Mouse (Mus musculus) spleen, adult 18-20 months (tissue): ENCODE measurements around the gene Ccdc71.

Experiments used
- DNase-seq, 2 experiments: peaks; one replicate each; pipeline ENCODE4 v3.0.0; 2022; ENCODE audit warnings: mixed read lengths in 2 of 2

Gene Ccdc71

GRCm38 (mm10) chr9:108459939-108460318 lies 398 bp upstream of the Ccdc71 start:
- no peak for DNase-seq

- DNase-seq = no peak
Observed at GRCm38 (mm10) chr9:108461181-108461631, 879 bp downstream of the Ccdc71 start, which contains the start of gene Klhdc8b. TSS of gene Klhdc8b (minus strand) at chr9:108461581.

GRCm38 (mm10) chr9:108461675-108462074 lies 1.3 kb downstream of the Ccdc71 start:
- DNase-seq = no peak

DNA sequence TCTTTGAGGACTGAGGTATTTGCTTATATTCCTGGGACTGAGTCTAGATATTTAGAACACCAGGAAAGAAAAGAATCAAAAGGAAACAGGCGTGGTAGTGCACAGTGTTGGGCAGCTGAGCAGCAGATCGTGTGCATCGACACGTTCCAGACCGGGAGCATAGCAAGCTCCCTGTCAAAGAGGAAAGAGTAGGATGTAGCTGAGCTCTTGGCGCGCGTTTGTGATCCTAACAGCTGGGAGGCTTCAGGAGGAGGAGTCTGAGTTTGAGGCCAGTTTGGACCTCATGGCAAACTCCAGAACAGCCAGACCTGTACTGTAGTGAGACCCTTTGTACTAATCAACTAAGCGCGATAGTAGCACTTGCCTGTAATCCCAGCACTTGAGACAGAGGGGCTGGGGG lies 1.9 kb downstream of the Ccdc71 start:
- no peak for DNase-seq

- no peak for DNase-seq
Observed at GRCm38 (mm10) chr9:108463713-108464112, 3.4 kb downstream of the Ccdc71 start.

DNA sequence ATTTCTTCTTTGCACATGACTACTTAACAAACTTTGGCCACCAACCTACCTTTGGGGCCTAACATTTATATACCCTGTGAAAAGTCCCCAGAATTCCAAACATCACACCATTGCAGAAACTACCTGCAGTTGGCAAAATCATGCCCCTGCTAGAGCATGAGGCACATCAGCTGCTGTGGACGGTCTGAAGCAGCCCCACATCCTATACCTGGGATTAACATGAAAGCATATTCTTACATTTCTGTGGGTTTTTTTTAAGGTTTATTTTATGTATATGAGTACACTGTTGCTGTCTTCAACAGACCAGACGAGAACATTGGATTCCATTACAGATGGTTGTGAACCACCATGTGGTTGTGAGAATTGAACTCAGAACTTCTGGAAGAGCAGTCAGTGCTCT lies 5.9 kb downstream of the Ccdc71 start:
- DNase-seq = no peak

DNA sequence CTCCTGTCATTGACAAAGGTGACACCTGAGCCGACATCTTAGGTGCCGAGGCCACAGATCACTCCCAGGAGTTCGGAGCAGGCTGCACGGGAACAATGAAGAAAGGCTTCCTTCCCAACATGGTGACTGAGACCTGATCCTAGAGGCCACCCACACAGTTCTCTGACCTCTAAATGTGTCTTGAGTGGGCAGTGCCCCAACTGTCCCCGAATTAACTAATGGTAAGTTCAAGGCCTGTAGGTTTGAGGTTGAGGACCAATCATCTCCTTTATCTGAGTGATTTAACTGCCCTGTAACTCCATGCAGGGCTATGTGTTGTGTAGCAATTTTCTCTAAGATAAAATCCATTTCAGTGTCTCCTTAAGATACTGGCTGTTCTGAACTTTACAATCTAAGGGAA lies 9.1 kb downstream of the Ccdc71 start:
- DNase-seq = no peak

- no peak for DNase-seq
Observed at GRCm38 (mm10) chr9:108469845-108470244, 9.5 kb downstream of the Ccdc71 start.

GRCm38 (mm10) chr9:108474528-108474927 lies 14.2 kb downstream of the Ccdc71 start:
- DNase-seq = no peak

- no peak for DNase-seq
Observed at GRCm38 (mm10) chr9:108478638-108479156, 18.4 kb downstream of the Ccdc71 start.

DNA sequence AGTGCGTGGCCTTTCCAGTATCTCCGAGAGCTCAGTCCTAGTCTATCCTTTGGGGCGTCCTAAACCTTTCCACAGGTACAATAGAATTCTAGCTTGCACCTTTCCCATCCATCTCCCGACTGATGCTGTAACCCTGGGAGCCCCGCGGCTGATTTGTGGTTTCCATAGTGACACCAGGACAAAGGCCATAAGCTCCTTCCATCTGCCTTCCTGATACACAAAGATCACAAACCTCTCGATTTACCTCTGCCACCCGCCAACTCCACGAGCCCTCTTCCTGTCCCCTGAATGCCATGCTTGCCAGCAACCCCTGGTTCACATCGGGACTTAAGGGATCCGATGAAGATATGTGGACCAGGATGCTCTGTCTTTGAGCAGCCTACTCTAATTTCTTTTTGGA lies 18.9 kb downstream of the Ccdc71 start:
- DNase-seq = no peak

DNA sequence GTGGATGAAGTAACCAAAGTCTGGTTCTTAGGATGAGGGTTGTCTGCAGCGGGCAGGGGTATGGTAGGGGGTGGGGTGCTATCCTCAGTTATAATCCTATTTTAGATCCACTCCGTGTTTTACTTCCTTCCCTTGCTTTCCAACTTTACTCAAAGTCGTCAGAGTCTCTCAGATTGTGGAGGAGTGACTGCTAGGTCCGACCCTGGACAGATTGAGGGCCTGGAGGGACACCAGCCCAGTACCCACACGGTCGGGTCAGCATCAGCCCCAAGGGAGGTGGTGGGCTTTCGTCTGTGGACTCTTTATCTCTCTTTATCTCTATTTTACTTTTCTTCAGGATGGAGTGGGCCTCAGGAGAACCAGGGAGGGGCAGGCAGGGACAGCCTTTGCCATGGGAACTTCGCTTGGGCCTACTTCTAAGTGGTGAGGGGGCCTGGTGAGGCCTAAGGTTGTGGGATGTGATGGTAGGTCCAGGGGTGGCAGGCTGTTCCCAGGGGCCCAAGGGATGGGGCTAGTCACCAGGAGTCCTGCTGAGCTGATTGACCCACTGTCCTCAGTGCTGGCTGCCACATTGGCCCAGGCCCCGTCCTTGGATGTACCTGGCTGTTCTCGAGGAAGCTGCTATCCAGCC lies 19.5 kb downstream of the Ccdc71 start, which contains the start of gene Lamb2:
TSS of gene Lamb2 (plus strand) at position 16 of the 631 bp plus-strand sequence.
- DNase-seq = no peak

GRCm38 (mm10) chr9:108480813-108481519 lies 20.6 kb downstream of the Ccdc71 start:
- no peak for DNase-seq

GRCm38 (mm10) chr9:108481520-108482210 lies 21.3 kb downstream of the Ccdc71 start:
- DNase-seq = no peak

- DNase-seq = no peak
Observed at GRCm38 (mm10) chr9:108483051-108483790, 22.9 kb downstream of the Ccdc71 start.

GRCm38 (mm10) chr9:108484021-108484420 lies 23.7 kb downstream of the Ccdc71 start:
- no peak for DNase-seq

DNA sequence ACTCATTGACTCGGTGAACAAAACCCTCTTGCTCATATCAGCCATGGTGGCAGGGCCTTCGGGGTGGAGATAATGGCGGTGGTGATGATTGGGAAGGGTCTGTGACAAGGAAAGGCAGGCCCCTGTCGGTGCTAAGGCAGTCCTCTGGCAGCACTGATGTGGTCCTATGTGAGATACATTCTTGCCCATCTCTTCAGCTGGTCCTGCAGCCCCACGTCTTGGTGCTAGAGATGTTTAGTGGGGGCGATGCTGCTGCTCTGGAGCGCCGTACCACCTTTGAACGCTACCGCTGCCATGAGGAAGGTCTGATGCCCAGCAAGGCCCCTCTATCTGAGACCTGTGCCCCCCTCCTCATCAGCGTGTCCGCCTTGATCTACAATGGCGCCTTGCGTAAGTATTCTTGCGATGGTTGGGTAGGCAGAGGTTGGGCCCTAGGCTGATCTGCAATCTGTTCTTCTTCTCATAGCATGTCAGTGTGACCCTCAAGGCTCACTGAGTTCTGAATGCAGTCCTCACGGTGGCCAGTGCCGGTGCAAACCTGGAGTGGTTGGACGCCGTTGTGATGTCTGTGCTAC lies 25.1 kb downstream of the Ccdc71 start:
- DNase-seq = no peak

GRCm38 (mm10) chr9:108486973-108487530 lies 26.7 kb downstream of the Ccdc71 start:
- no peak for DNase-seq

DNA sequence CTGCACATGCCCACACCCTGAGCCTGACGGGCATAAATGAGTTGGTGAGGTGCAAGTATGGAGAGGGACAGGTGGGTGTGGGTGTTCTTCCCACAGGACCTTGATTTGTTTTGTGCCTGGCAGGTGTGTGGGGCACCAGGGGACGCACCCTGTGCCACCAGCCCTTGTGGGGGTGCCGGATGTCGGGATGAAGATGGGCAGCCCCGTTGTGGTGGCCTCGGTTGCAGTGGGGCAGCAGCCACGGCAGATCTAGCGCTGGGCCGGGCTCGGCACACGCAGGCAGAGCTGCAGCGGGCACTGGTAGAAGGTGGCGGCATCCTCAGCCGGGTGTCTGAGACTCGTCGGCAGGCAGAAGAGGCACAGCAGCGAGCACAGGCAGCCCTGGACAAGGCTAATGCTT lies 28.1 kb downstream of the Ccdc71 start:
- DNase-seq = no peak

DNA sequence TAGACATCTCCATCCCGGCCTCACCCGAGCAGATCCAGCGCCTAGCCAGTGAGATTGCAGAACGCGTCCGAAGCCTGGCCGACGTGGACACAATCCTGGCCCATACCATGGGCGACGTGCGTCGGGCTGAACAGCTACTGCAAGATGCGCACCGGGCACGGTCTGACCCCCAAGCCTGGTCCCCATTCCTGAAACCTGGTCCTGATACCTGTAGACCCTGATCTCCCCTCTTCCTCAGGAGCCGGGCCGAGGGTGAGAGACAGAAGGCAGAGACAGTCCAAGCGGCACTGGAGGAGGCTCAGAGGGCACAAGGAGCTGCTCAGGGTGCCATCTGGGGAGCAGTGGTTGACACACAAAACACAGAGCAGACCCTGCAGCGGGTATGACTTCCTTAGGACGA lies 28.9 kb downstream of the Ccdc71 start:
- DNase-seq = no peak

DNA sequence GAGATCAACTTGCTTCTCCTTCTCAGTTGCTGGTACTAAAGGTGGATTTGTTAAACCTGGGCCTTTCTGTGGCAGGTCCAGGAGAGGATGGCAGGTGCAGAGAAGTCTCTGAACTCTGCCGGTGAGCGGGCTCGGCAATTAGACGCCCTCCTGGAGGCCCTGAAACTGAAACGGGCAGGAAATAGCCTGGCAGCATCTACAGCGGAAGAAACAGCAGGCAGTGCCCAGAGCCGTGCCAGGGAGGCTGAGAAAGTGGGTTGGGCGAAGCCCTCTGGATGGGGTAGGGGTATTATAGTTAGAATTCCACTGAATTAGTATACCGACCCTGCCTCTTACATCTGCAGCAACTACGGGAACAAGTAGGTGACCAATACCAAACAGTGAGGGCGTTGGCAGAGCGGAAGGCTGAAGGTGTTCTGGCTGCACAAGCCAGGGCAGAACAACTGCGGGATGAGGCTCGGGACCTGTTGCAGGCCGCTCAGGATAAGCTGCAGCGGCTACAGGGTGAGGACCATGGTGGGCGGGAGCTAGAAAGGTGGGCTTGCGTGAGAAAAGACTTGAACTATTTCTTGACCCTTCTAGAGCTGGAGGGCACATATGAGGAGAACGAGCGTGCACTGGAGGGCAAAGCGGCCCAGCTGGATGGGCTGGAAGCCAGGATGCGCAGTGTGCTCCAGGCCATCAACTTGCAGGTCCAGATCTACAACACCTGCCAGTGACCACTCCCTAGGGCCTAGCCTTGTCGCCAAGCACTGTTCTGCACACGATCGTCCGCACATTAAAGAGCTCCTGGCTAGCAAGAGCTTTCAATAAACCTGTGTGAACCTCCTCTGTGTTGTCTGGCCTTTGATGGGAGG lies 29.6 kb downstream of the Ccdc71 start:
- DNase-seq = no peak
